Mouse (Mus musculus): ENCODE results near the gene Stip1. TPM values are rescaled to one million over a fixed set of nuclear protein-coding genes. Genes with fewer than 3 reads are reported as not detected.

The Stip1 gene
- 34.1 TPM for polyA plus RNA-seq (2014; fragmentation: Illumina TruSeq; extraction: RNeasy Lipid Tissue Mini Kit (QIAGEN cat#74804); ENCODE audit: low read depth, low replicate concordance)

GRCm38 (mm10) chr19:7039841-7040636, at the start of gene Stip1:
Stip1 (minus strand) TSS chr19:7039967.

GRCm38 (mm10) chr19:7056248-7057087, 16.7 kb upstream of the Stip1 start, which contains the start of gene Macrod1:
Macrod1 (plus strand) TSS chr19:7056810.

DNA sequence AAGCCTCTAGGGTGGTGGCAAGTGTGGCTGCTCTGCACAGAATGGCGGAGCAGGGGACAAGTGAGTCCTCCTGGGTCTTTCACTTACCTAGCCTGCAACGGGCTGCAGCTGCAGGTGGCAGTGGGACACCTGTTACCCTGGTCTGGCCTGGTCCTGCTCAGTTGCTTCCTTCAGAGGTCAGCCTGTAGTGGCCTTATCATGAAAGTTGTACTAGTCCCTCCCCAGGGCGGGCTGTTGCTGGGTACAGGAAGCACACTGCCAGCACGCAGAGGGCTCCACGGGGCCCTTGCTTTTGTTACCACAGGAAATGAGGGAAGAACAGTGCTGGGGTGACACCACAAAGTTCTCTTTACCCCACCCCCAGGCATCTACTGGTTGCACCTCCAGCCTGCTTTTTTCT, 20.6 kb downstream of the Stip1 start, which contains the start of gene Fermt3:
TSS of gene Fermt3 (minus strand) at position 279 of the 400 bp plus-strand sequence.

DNA sequence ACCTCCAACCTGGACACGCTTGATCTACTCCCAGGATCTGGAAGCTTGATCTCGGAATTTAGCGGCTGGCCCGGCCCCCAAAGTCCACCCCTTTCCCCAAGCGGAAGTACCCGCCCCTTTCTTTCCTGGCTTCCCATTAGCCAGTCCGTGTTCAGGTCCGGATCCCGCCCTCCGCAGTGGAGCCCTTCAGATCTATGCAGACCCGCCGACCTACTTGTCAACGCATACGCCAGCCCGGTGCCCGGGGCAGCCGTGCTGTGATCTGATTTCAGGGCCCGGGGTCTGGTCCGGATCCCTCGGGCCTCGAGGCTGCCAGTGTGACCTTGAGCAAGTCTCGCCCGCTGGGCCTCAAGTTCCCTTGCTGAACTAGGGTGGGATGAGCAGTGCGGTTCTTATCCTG, 43.8 kb downstream of the Stip1 start, which contains the start of the genes Nudt22 and Trpt1:
TSS of gene Nudt22 (minus strand) at position 112 of the 400 bp plus-strand sequence.
TSS of gene Trpt1 (plus strand) at position 126 of the 400 bp plus-strand sequence.

DNA sequence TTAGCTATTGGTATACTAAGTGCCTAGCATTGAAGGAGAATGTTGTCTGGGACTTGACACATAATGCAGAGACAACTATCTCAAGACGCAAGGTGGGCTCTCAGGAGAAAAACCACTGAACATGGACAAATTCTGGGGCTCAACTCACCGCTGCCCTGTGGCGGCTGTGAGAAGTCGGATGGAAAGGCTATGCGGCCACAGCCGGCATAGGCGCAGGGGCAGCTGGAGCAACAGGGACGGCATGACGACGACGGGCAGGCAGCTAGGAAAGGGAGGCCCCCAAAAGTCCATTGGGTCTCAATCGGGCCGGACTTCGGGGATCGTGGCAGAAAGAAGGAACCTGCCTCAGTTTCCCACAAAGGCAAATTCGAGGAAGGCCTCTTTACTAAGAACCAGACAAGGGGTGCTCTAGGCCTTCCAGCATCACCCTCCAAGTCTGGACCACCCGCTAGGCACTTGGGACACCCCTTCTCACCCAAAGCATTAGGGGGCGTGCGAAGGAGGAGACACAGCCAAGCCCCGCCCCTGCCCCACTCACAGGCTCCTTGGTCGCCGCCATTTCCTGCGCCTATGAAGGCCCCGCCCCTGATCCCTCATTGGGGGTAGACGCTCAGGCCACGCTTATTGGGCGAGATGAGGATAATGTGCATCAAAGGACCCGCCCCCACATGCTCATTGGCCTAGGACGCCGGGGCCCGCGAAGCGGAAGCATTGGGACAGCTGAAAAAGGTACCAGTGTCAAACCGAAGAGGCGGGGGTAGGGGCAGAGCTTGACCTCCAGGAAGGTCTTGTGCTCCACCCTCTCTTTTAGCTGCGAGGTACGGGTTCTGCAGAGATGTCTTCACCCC, 47.5 kb downstream of the Stip1 start, which contains the start of gene Dnajc4:
TSS of gene Dnajc4 (minus strand) at position 562 of the 848 bp plus-strand sequence.

GRCm38 (mm10) chr19:6987061-6987903, 52.5 kb downstream of the Stip1 start, which contains the start of gene Vegfb:
Vegfb (minus strand) TSS chr19:6987651.

GRCm38 (mm10) chr19:6980381-6981093, 59.2 kb downstream of the Stip1 start, which contains the start of gene Fkbp2:
Fkbp2 (minus strand) TSS chr19:6980501.

DNA sequence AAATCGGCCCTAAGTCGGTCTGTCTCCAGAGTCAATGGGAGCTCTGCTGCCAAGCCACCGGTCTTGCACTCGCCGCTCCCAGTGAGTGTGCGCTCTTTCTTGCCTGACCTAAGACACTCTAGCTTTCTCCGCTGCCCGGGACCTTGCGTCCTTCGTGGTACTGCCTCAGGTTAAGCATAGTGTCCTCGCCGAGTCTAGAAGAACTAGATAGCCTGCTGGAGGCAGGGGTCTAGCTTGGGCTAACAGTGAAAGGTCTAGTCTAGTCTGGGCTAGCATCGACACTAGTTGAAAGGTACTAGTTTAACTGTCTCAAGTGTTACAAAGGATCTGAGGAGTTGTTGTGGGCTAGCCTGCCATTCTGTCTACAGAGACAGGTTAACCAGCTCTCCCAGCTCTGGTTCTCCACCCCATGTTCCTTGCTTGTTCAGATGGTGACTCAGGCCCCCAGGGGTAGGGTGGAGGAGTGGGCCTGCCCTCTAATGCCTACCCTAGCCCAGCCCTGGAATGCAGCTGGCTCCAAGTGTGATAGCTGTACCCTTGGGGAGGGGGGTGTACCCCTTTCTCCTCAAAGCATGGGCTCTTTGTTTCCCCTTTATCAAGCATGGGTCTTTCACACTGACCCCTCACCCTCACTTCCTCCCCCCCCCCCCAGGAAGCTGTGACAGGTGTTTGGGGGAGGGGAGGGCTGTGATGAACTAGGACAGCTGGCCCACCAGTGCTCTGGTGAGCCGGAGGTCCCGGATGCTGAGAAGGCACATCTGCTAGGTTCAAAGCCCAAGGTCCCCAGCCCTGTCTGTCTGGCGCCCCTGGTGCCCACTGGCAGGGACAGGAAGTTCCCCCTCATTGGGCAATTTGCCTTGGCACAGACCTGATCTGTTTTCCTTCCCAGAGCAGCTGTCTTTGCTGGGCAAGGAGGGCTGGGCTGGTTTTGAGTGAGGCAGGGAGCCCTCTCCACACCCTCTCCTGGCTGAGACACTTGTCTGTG, 63.9 kb downstream of the Stip1 start, which contains the start of gene Plcb3:
TSS of gene Plcb3 (minus strand) at position 934 of the 985 bp plus-strand sequence.

GRCm38 (mm10) chr19:6974211-6975205, 65.3 kb downstream of the Stip1 start, which contains the start of gene Ppp1r14b:
Ppp1r14b (plus strand) TSS chr19:6974968.

Other genes starting within 250 kb of the Stip1 start
- not detected for gene Rps6ka4, start 199.3 kb downstream of the Stip1 start, polyA plus RNA-seq (2014; fragmentation: Illumina TruSeq; extraction: RNeasy Lipid Tissue Mini Kit (QIAGEN cat#74804); ENCODE audit: low read depth, low replicate concordance)
- gene Ccdc88b, start 181.8 kb downstream of the Stip1 start, polyA plus RNA-seq (2014; fragmentation: Illumina TruSeq; extraction: RNeasy Lipid Tissue Mini Kit (QIAGEN cat#74804); ENCODE audit: low read depth, low replicate concordance), result not detected
- gene Trmt112, start 130.3 kb downstream of the Stip1 start, polyA plus RNA-seq (2014; fragmentation: Illumina TruSeq; extraction: RNeasy Lipid Tissue Mini Kit (QIAGEN cat#74804); ENCODE audit: low read depth, low replicate concordance), result 20.7 TPM
- gene Prdx5, start 129.9 kb downstream of the Stip1 start, polyA plus RNA-seq (2014; fragmentation: Illumina TruSeq; extraction: RNeasy Lipid Tissue Mini Kit (QIAGEN cat#74804); ENCODE audit: low read depth, low replicate concordance), result 53.2 TPM
- 2.0 TPM for gene Esrra, start 118.2 kb downstream of the Stip1 start, polyA plus RNA-seq (2014; fragmentation: Illumina TruSeq; extraction: RNeasy Lipid Tissue Mini Kit (QIAGEN cat#74804); ENCODE audit: low read depth, low replicate concordance)
- not detected for gene Catsperz, start 114.6 kb downstream of the Stip1 start, polyA plus RNA-seq (2014; fragmentation: Illumina TruSeq; extraction: RNeasy Lipid Tissue Mini Kit (QIAGEN cat#74804); ENCODE audit: low read depth, low replicate concordance)
- not detected for gene Kcnk4, start 105.5 kb downstream of the Stip1 start, polyA plus RNA-seq (2014; fragmentation: Illumina TruSeq; extraction: RNeasy Lipid Tissue Mini Kit (QIAGEN cat#74804); ENCODE audit: low read depth, low replicate concordance)
- 0.90 TPM for gene Bad, start 98.1 kb downstream of the Stip1 start, polyA plus RNA-seq (2014; fragmentation: Illumina TruSeq; extraction: RNeasy Lipid Tissue Mini Kit (QIAGEN cat#74804); ENCODE audit: low read depth, low replicate concordance)
- 0.98 TPM for gene Gpr137, start 97.5 kb downstream of the Stip1 start, polyA plus RNA-seq (2014; fragmentation: Illumina TruSeq; extraction: RNeasy Lipid Tissue Mini Kit (QIAGEN cat#74804); ENCODE audit: low read depth, low replicate concordance)
- 2.9 TPM for gene Ppp1r14b, start 65.0 kb downstream of the Stip1 start, polyA plus RNA-seq (2014; fragmentation: Illumina TruSeq; extraction: RNeasy Lipid Tissue Mini Kit (QIAGEN cat#74804); ENCODE audit: low read depth, low replicate concordance)
- 1.5 TPM for gene Plcb3, start 63.5 kb downstream of the Stip1 start, polyA plus RNA-seq (2014; fragmentation: Illumina TruSeq; extraction: RNeasy Lipid Tissue Mini Kit (QIAGEN cat#74804); ENCODE audit: low read depth, low replicate concordance)
- gene Fkbp2, start 59.5 kb downstream of the Stip1 start, polyA plus RNA-seq (2014; fragmentation: Illumina TruSeq; extraction: RNeasy Lipid Tissue Mini Kit (QIAGEN cat#74804); ENCODE audit: low read depth, low replicate concordance), result 20.9 TPM
- 3.3 TPM for gene Vegfb, start 52.3 kb downstream of the Stip1 start, polyA plus RNA-seq (2014; fragmentation: Illumina TruSeq; extraction: RNeasy Lipid Tissue Mini Kit (QIAGEN cat#74804); ENCODE audit: low read depth, low replicate concordance)
- 2.7 TPM for gene Dnajc4, start 47.4 kb downstream of the Stip1 start, polyA plus RNA-seq (2014; fragmentation: Illumina TruSeq; extraction: RNeasy Lipid Tissue Mini Kit (QIAGEN cat#74804); ENCODE audit: low read depth, low replicate concordance)
- gene Nudt22, start 43.9 kb downstream of the Stip1 start, polyA plus RNA-seq (2014; fragmentation: Illumina TruSeq; extraction: RNeasy Lipid Tissue Mini Kit (QIAGEN cat#74804); ENCODE audit: low read depth, low replicate concordance), result not detected
- 0.58 TPM for gene Trpt1, start 43.8 kb downstream of the Stip1 start, polyA plus RNA-seq (2014; fragmentation: Illumina TruSeq; extraction: RNeasy Lipid Tissue Mini Kit (QIAGEN cat#74804); ENCODE audit: low read depth, low replicate concordance)
- 0.16 TPM for gene Fermt3, start 20.5 kb downstream of the Stip1 start, polyA plus RNA-seq (2014; fragmentation: Illumina TruSeq; extraction: RNeasy Lipid Tissue Mini Kit (QIAGEN cat#74804); ENCODE audit: low read depth, low replicate concordance)
- 9.3 TPM for gene Macrod1, start 16.8 kb upstream of the Stip1 start, polyA plus RNA-seq (2014; fragmentation: Illumina TruSeq; extraction: RNeasy Lipid Tissue Mini Kit (QIAGEN cat#74804); ENCODE audit: low read depth, low replicate concordance)
- not detected for gene Flrt1, start 65.8 kb upstream of the Stip1 start, polyA plus RNA-seq (2014; fragmentation: Illumina TruSeq; extraction: RNeasy Lipid Tissue Mini Kit (QIAGEN cat#74804); ENCODE audit: low read depth, low replicate concordance)
- 15.7 TPM for gene Otub1, start 166.3 kb upstream of the Stip1 start, polyA plus RNA-seq (2014; fragmentation: Illumina TruSeq; extraction: RNeasy Lipid Tissue Mini Kit (QIAGEN cat#74804); ENCODE audit: low read depth, low replicate concordance)
- 131 TPM for gene Cox8a, start 177.6 kb upstream of the Stip1 start, polyA plus RNA-seq (2014; fragmentation: Illumina TruSeq; extraction: RNeasy Lipid Tissue Mini Kit (QIAGEN cat#74804); ENCODE audit: low read depth, low replicate concordance)
- gene Naa40, start 201.2 kb upstream of the Stip1 start, polyA plus RNA-seq (2014; fragmentation: Illumina TruSeq; extraction: RNeasy Lipid Tissue Mini Kit (QIAGEN cat#74804); ENCODE audit: low read depth, low replicate concordance), result 4.1 TPM
- not detected for gene Rcor2, start 227.4 kb upstream of the Stip1 start, polyA plus RNA-seq (2014; fragmentation: Illumina TruSeq; extraction: RNeasy Lipid Tissue Mini Kit (QIAGEN cat#74804); ENCODE audit: low read depth, low replicate concordance)